Mouse (Mus musculus): ENCODE results near the gene Cacna2d4. TPM values are rescaled to one million over a fixed set of nuclear protein-coding genes. Genes with fewer than 3 reads are reported as not detected.
"Not testable (repeated sequence)": the region's sequence is repeated elsewhere in the genome, so short reads cannot be mapped to it uniquely, and the experiment has no call there.

The Cacna2d4 gene
- polyA plus RNA-seq, 2 experiments = 0.01 TPM; not detected in 1

DNA sequence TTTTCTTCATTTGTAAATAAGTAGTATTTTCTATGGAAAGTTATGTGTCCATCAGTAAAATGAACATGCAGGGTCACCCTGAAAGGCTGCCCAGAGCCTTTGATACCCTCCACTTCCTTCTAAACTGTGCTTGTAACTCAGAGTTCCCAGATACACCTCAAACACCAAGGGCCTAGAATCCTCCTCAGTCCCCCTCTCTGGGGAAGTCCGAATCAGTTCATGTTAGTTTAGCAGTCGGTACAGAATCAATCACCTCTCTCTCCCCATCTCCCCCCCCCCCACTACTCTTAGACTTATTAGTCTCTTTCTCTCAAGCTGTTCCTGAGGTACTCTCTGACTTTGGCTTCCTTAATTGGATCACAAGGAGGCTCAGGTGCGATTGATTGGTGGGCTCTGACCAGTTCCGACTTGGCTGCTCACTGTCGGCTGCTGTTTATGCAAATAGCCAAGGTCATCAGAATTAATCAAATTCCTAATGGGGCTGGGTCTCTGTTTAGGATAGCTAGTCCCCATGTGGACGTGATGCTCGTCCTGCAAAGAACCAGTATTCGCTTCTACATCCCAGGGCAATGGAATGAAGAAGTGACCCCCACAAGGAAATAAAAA is 36.9 kb upstream of the Cacna2d4 start:
- H3K4me2 ChIP-seq (ENCODE audit: low read depth) = no peak overlapping the region
- H3K9me3 ChIP-seq (ENCODE audit: control insufficient read depth, low read length) = no peaks in the 10 kb centered on the region
- 0 out of 4 replicates have a peak, but pooled peaks cover 0 to 5% of the 10 kb centered on the region in 2 experiments for H3K4me1 ChIP-seq (replicated peaks; ENCODE audit: control insufficient read depth in 2 of 2, insufficient read depth in 2 of 2, low read length in 1 of 2)
- no peak for ATAC-seq (ENCODE audit: insufficient read depth)
- H3K27ac ChIP-seq = no peak overlapping the region
- no peaks in the 10 kb centered on the region for H3K27me3 ChIP-seq (ENCODE audit: control insufficient read depth, insufficient read depth, low read length)
- no peak for DNase-seq (ENCODE audit: low read depth in 3 of 3, low spot score in 3 of 3)
- H3K36me3 ChIP-seq (replicated peaks; ENCODE audit: control insufficient read depth, insufficient read depth, low read depth) = no peaks in the 10 kb centered on the region
- no peak for TF ChIP-seq EP300 (IDR thresholded peaks at IDR 0.05; ENCODE audit: low read depth)
- TF ChIP-seq CTCF (IDR thresholded peaks at IDR 0.05; ENCODE audit: low read depth) = no peak
- no peak overlapping the region for H3K4me3 ChIP-seq (ENCODE audit: insufficient read depth in 1 of 2, low read depth in 2 of 2, low read length in 2 of 2)
- 65% methylated on average over 8 of the region's 8 CpGs for WGBS (ENCODE audit: insufficient replicate concordance)
- H3K9ac ChIP-seq (replicated peaks) = no peak overlapping the region

DNA sequence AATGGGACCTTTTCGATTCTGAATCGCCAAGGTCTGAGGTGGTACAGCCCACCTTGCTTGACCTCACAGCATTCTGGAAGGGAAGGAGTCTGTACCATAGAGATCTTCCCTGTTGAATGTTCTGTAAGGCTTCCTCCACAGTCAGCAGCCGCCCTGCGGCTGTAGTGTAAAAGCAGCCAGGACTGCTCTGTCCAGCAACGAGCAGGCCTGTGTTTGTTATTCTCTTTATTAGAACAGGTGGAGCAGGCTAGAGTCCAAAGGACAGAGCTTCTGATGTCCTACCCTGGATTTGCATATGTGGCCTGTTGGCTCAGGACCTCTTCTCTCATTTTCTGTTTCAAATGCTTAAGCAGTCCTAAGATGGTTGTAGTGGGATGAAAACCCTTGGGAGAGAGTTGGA is 36.0 kb upstream of the Cacna2d4 start:
- H3K9ac ChIP-seq (replicated peaks) = no peak overlapping the region
- no peaks in the 10 kb centered on the region for H3K27me3 ChIP-seq (ENCODE audit: control insufficient read depth, insufficient read depth, low read length)
- no peaks in the 10 kb centered on the region for H3K36me3 ChIP-seq (replicated peaks; ENCODE audit: control insufficient read depth, insufficient read depth, low read depth)
- 59% methylated on average over 5 of the region's 5 CpGs for WGBS (ENCODE audit: insufficient replicate concordance)
- no peak overlapping the region for H3K27ac ChIP-seq
- ATAC-seq (ENCODE audit: insufficient read depth) (peak; percentile 37; the same call in 1 of the 2 replicates), DNase-seq (ENCODE audit: low read depth in 3 of 3, low spot score in 3 of 3) (peak in 1 of 3 experiments; percentile 9)
- 0 out of 4 replicates have a peak, but pooled peaks cover 0 to 5% of the 10 kb centered on the region in 2 experiments for H3K4me1 ChIP-seq (replicated peaks; ENCODE audit: control insufficient read depth in 2 of 2, insufficient read depth in 2 of 2, low read length in 1 of 2)
- H3K4me2 ChIP-seq (ENCODE audit: low read depth) = no peak overlapping the region
- no peaks in the 10 kb centered on the region for H3K9me3 ChIP-seq (ENCODE audit: control insufficient read depth, low read length)
- TF ChIP-seq CTCF (IDR thresholded peaks at IDR 0.05; ENCODE audit: low read depth) (no peak), EP300 (IDR thresholded peaks at IDR 0.05; ENCODE audit: low read depth) (no peak)
- H3K4me3 ChIP-seq (ENCODE audit: insufficient read depth in 1 of 2, low read depth in 2 of 2, low read length in 2 of 2) = no peak overlapping the region

DNA sequence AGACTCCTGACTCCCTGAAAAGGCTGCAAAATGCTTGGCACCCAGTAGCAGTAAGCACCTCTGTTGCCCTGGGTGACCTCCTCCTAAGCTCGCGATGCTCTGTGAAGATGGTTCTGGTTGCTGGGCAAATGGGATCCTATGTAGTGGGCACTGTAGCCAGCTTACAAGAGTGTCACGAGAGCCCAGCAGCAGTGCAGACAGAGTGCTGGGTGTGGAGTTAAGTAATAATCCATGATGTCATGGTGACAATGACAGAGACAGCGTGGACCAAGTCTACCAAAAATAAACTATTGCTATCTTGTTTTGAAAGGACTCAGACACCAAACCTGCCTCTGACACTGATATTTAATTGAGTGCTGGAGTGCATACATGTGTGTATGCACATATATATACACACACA is 34.8 kb upstream of the Cacna2d4 start:
- no peak for TF ChIP-seq CTCF (IDR thresholded peaks at IDR 0.05; ENCODE audit: low read depth)
- TF ChIP-seq EP300 (IDR thresholded peaks at IDR 0.05; ENCODE audit: low read depth) = no peak
- Histone ChIP-seq H3K27me3 (ENCODE audit: control insufficient read depth, insufficient read depth, low read length) (no peaks in the 10 kb centered on the region), H3K4me3 (ENCODE audit: insufficient read depth in 1 of 2, low read depth in 2 of 2, low read length in 2 of 2) (no peak overlapping the region), H3K9ac (replicated peaks) (no peak overlapping the region), H3K9me3 (ENCODE audit: control insufficient read depth, low read length) (no peaks in the 10 kb centered on the region), H3K4me1 (replicated peaks; ENCODE audit: control insufficient read depth in 2 of 2, insufficient read depth in 2 of 2, low read length in 1 of 2) (0 out of 4 replicates have a peak, but pooled peaks cover 0 to 5% of the 10 kb centered on the region in 2 experiments), H3K27ac (no peak overlapping the region), H3K4me2 (ENCODE audit: low read depth) (no peak overlapping the region), H3K36me3 (replicated peaks; ENCODE audit: control insufficient read depth, insufficient read depth, low read depth) (no peaks in the 10 kb centered on the region)
- WGBS (ENCODE audit: insufficient replicate concordance) = 88% methylated on average over 4 of the region's 4 CpGs
- no peak for ATAC-seq (ENCODE audit: insufficient read depth)
- no peak for DNase-seq (ENCODE audit: low read depth in 3 of 3, low spot score in 3 of 3)

DNA sequence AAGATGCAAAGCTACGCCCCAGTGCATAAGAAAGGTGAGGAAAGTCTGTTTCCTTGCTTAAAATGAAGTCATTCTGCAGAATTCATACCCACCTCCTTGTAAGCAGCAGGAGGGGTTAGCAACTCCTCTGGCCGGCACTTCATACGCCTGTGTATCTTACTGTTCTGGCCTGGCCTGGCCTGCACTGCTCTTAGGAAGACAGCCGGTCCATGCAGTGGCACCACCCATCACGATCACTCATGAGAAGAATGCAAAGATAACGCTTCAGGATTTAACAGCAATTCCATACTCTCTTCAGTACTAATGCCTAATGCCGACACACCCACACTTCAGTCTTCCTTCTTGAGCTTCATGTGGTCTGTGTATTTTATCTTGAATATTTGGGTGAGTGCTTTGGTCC is 32.0 kb upstream of the Cacna2d4 start:
- WGBS (ENCODE audit: insufficient replicate concordance) = 72% methylated on average over 7 of the region's 7 CpGs
- Histone ChIP-seq H3K27me3 (ENCODE audit: control insufficient read depth, insufficient read depth, low read length) (no peaks in the 10 kb centered on the region), H3K9me3 (ENCODE audit: control insufficient read depth, low read length) (no peaks in the 10 kb centered on the region), H3K4me3 (ENCODE audit: insufficient read depth in 1 of 2, low read depth in 2 of 2, low read length in 2 of 2) (no peak overlapping the region), H3K9ac (replicated peaks) (no peak overlapping the region), H3K27ac (no peak overlapping the region), H3K4me1 (replicated peaks; ENCODE audit: control insufficient read depth in 2 of 2, insufficient read depth in 2 of 2, low read length in 1 of 2) (0 out of 4 replicates have a peak, but pooled peaks cover 0 to 5% of the 10 kb centered on the region in 2 experiments), H3K36me3 (replicated peaks; ENCODE audit: control insufficient read depth, insufficient read depth, low read depth) (no peaks in the 10 kb centered on the region), H3K4me2 (ENCODE audit: low read depth) (no peak overlapping the region)
- no peak for TF ChIP-seq CTCF (IDR thresholded peaks at IDR 0.05; ENCODE audit: low read depth)
- no peak for TF ChIP-seq EP300 (IDR thresholded peaks at IDR 0.05; ENCODE audit: low read depth)
- no peak for ATAC-seq (ENCODE audit: insufficient read depth)
- DNase-seq (ENCODE audit: low read depth in 3 of 3, low spot score in 3 of 3) = no peak

DNA sequence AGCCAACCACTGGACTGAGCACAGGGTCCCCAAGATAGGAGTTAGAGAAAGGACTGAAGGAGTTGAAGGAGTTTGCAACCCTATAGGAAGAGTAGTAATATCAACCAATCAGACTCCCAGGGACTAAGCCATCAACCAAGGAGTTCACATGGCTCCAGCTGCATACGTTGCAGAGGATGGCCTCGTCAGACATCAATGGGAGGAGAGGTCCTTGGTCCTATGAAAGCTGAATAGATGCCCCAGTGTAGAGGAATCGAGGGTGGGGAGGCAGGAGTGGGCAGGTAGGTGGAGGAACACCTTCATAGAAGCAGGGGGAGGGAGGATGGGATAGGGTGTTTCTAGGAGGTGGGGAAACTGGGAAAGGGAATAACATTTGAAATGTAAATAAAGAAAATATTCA is 31.4 kb upstream of the Cacna2d4 start:
- Histone ChIP-seq H3K27me3 (ENCODE audit: control insufficient read depth, insufficient read depth, low read length) (no peaks in the 10 kb centered on the region), H3K9me3 (ENCODE audit: control insufficient read depth, low read length) (no peaks in the 10 kb centered on the region), H3K4me2 (ENCODE audit: low read depth) (no peak overlapping the region), H3K9ac (replicated peaks) (no peak overlapping the region), H3K36me3 (replicated peaks; ENCODE audit: control insufficient read depth, insufficient read depth, low read depth) (no peaks in the 10 kb centered on the region), H3K4me1 (replicated peaks; ENCODE audit: control insufficient read depth in 2 of 2, insufficient read depth in 2 of 2, low read length in 1 of 2) (0 out of 4 replicates have a peak, but pooled peaks cover 0 to 5% of the 10 kb centered on the region in 2 experiments), H3K4me3 (ENCODE audit: insufficient read depth in 1 of 2, low read depth in 2 of 2, low read length in 2 of 2) (no peak overlapping the region), H3K27ac (no peak overlapping the region)
- DNase-seq (ENCODE audit: low read depth in 3 of 3, low spot score in 3 of 3) (no peak), ATAC-seq (ENCODE audit: insufficient read depth) (no peak)
- 65% methylated on average over 3 of the region's 3 CpGs for WGBS (ENCODE audit: insufficient replicate concordance)
- TF ChIP-seq EP300 (IDR thresholded peaks at IDR 0.05; ENCODE audit: low read depth) = no peak
- no peak for TF ChIP-seq CTCF (IDR thresholded peaks at IDR 0.05; ENCODE audit: low read depth)

DNA sequence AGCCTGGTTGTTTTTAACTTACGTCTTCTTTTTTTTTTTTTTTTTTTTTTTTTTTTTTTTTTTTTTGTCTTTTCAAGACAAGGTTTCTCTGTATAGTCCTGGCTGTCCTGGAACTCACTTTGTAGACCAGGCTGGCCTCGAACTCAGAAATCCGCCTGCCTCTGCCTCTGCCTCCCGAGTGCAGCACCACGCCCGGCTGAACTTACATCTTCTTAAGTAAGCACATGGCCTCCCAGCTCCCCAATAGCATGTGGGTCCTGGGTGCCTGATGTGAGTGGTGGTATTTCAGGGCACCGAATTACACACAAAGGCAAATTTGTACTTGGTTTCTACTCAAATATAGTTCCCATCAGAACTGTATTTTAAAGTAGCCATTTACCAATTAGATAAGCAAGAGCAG is 30.3 kb upstream of the Cacna2d4 start:
- H3K9ac ChIP-seq (replicated peaks); H3K27ac ChIP-seq; H3K9me3 ChIP-seq (ENCODE audit: control insufficient read depth, low read length); H3K4me2 ChIP-seq (ENCODE audit: low read depth); H3K4me1 ChIP-seq (replicated peaks; ENCODE audit: control insufficient read depth in 2 of 2, insufficient read depth in 2 of 2, low read length in 1 of 2); DNase-seq (ENCODE audit: low read depth in 3 of 3, low spot score in 3 of 3); H3K4me3 ChIP-seq (ENCODE audit: insufficient read depth in 1 of 2, low read depth in 2 of 2, low read length in 2 of 2); H3K36me3 ChIP-seq (replicated peaks; ENCODE audit: control insufficient read depth, insufficient read depth, low read depth); ATAC-seq (ENCODE audit: insufficient read depth); H3K27me3 ChIP-seq (ENCODE audit: control insufficient read depth, insufficient read depth, low read length): not testable (repeated sequence)
- 69% methylated on average over 7 of the region's 7 CpGs for WGBS (ENCODE audit: insufficient replicate concordance)

Measured in liver, embryonic 14.5 days (tissue).